Mouse (Mus musculus) small intestine, adult 2 months (tissue): ENCODE data around the gene Eif4a1.

Source experiments
- CTCF ChIP-seq: fragments of 200-500 bp; IDR thresholded peaks from 2 replicates; pipeline ENCODE4 v1.5.1; 2012; ENCODE audit warnings: low read depth, mild to moderate bottlenecking, control low read depth, inconsistent platforms, low read length, moderate library complexity, mixed read lengths; ENCODE audit not compliant: insufficient replicate concordance, insufficient read length; ENCODE audit errors: extremely low read depth
- POLR2A ChIP-seq: fragments of 200-500 bp; IDR thresholded peaks from 2 replicates; pipeline ENCODE4 v1.6.1; 2012; ENCODE audit warnings: low read depth, mild to moderate bottlenecking, control low read depth, inconsistent platforms, low read length, moderate library complexity

- TF ChIP-seq CTCF (no peak), POLR2A (no peak)
Observed at GRCm38 (mm10) chr11:69665961-69666664, 6.1 kb downstream of the Eif4a1 start, which contains the start of gene Cd68.
